Mouse (Mus musculus): ENCODE measurements around the gene Dst.
"Not testable (repeated sequence)": the region's sequence is repeated elsewhere in the genome, so short reads cannot be mapped to it uniquely, and the experiment has no call there.

The Dst gene

DNA sequence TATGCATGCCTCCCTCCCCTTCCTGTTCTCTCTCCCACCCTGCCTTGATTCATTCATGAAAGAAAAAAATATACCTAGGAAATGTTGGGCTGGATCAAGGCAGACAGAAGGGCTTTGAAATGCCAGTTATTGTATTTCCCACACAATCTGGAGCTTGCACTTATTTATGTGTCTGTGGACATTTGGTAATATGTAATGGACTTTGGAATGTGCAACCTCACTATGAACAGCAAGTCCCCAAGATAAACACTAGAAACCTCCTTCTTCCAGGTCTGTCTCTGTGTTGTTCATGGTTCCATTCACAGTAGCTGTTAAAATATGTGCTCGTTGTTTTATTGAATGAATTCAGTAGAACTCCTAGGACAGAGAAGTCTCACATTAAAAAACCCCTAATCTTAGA lies 153.8 kb downstream of the Dst start:
- DNase-seq (ENCODE audit: low spot score in 2 of 2), result no peak

DNA sequence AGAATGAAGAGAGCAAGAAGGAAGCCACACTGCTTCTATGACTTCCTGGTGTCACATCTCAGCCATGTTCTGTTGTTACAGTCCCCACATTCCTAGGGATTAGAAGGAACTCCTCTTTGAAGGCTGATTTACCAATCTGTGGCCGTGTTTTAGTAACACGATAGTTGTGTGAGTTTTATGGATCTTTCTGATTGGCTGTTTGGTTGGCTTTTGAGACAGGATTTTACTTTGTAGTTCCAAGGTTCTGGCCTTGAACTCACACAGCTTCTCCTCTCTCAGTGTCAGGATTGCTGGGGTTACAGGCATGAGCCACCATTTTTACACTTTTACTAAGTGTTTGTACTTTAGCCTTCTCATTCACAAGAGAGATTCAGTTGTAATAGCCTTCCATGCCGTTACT lies 155.9 kb downstream of the Dst start:
- no peak for DNase-seq (ENCODE audit: low spot score in 2 of 2)

DNA sequence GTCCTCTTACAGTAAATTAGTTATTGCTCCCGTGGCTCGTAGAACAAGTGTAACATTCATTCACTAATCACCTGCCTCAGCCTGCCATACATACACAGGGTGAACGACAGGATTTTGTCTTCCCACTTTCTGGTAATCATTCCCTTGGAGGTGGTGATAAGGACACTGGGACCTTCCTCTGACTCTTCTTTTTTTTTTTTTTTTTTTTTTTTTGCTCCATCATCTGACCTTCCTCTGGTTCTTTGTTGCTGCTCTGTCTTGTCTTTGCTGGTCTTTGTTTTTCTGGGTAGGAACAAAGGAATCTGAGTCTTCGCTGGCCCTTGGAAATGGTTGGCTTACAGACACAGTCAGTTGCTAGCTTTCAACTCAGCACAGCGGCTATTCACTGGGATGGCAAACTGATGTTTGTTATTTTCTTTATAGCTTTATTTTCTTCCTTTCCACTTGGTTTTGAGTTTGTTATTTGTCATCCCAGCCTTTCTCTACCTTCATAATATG lies 157.6 kb downstream of the Dst start:
- DNase-seq (ENCODE audit: low spot score in 2 of 2), result no peak

DNA sequence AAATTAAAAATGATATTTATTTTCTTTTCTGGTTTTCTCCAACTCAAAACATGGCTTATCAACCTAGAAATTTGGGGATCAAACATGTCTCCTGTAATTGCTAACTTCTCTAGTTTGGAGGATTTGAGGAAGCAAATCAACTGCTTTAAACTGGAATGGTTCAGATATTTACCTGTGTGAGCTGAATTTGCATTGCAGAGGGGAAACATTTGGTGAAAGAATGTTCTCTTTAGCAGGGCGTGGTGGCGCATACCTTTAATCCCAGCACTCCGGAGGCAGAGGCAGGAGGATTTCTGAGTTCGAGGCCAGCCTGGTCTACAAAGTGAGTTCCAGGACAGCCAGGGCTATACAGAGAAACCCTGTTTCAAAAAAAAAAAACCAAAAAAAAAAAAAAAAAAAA lies 158.4 kb downstream of the Dst start:
- DNase-seq (ENCODE audit: low spot score in 2 of 2), result not testable (repeated sequence)

- no peak for DNase-seq (ENCODE audit: low spot score in 2 of 2)
These were observed 160.3 kb downstream of the Dst start for GRCm38 (mm10) chr1:34068341-34068740.

DNA sequence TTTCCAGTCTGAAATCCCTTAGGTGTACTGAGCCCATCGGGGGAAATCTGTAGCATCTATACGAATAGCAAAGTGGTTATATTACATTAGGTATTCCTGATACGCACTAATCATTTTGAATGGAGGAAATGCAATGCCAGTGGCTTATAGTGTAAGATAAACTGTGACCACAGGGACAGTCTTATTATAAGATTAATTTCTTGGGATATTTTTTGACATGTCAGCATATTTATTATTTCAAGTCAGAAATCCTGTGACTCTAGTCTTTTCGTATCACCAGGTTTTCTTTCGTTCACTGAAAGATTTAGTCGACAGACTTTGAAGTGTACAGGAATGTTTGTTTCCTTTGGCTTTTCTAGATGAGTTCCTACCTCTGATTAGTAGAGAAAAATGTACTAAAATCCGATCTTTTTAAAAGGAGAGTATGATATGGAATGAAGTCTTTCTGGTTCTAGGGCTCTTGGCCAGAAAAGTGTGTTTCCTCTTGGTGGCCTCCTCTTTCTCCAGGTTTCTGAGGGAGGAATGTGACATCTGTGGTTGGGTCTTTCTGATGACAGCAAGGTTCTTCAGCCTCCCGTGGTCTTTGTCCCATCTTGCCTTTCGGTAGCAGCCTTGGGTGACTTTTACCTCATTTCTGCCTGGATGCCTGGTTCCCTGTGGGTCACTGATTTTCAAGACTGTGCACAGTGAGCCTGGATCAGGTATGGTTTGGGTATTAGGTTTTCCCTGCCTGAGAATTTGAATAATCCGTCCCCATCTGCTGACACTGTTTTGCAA lies 161.7 kb downstream of the Dst start:
- DNase-seq (ENCODE audit: low spot score in 2 of 2), result no peak

DNA sequence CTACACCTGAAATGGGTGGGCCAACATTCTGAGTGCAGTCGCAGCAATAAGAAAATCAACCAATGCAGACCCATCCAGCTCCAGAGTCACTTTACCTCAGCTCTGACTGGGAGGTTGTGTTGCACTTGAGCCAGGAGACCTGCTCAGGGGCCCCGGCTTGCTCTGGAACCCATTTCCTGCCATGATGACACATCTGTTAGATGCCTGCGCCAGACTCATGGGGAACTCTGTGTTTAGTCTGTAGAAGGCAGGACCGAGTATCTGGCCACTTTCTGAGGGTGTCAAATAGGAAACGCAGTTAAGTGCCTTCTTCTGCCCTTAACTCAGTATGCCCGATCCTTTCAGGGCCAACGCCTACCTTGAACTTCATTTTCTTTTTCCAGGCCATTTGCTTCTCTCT lies 162.4 kb downstream of the Dst start:
- no peak for DNase-seq (ENCODE audit: low spot score in 2 of 2)

DNA sequence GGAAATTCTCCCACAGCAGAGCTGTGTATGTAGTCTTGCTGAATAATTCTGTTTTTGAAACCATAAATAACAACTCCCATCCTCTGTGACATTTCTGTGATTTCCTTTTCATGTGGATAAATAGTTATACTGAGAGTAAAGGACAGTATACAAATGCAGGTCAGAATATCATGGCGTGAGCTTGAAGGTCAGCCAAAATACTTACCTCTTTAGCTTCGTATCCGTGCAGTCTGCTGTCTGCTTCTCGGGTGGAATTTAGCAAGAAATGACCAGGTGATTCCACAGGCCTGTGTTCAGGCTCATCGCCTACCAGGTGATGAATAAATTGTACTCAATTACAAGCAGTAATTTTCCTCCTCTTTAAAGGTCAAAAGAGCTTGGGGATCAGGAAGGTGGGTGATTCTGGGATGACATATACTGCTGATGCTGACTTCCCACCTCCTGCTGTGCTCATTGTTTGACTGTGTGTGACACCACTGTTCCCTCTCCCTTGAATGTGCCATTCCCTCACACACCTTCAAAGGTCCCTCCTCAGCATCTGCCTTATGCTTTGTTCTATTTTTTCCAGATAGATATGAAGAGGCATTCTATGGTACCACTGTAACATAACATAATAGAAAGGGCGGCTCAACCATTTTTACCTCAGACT lies 163.1 kb downstream of the Dst start:
- DNase-seq (ENCODE audit: low spot score in 2 of 2), result no peak

GRCm38 (mm10) chr1:34072262-34072661 lies 164.2 kb downstream of the Dst start:
- DNase-seq (ENCODE audit: low spot score in 2 of 2), result no peak

DNA sequence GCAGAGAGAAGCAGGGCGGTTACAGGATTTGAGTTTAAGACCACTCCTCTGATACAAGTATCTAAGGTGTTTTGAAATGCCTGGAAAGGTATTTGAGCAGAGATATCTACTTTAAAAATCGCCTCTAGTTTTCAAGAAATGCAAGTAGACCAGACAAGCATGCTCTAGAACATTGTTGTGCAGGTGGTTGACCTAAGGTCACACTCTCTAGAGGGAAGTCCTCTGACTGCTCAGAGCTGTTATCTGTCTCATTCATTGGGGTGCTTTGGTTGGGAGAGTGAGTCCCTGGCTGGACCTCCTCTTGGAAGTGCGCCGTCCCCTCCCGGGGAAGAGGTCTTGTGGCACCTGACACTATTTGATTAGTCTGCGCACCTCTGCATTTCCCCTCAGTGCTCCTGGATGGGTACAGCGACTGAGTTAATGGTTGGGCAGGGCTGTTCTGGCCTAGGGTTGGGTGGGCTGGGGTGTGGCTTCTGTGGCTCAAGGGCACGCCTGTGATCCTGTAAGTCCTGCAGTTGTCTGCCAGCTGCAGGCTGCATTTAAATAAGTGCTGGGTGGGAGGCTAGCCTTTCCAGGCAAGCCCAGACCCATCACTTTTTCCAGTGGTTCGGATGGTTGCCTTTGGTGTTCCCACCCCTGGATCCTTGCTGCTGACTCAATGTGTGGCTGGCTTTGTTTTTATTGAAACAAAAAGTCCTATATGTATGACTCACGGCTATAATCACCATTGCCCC lies 165.6 kb downstream of the Dst start:
- no peak for DNase-seq (ENCODE audit: low spot score in 2 of 2)

DNA sequence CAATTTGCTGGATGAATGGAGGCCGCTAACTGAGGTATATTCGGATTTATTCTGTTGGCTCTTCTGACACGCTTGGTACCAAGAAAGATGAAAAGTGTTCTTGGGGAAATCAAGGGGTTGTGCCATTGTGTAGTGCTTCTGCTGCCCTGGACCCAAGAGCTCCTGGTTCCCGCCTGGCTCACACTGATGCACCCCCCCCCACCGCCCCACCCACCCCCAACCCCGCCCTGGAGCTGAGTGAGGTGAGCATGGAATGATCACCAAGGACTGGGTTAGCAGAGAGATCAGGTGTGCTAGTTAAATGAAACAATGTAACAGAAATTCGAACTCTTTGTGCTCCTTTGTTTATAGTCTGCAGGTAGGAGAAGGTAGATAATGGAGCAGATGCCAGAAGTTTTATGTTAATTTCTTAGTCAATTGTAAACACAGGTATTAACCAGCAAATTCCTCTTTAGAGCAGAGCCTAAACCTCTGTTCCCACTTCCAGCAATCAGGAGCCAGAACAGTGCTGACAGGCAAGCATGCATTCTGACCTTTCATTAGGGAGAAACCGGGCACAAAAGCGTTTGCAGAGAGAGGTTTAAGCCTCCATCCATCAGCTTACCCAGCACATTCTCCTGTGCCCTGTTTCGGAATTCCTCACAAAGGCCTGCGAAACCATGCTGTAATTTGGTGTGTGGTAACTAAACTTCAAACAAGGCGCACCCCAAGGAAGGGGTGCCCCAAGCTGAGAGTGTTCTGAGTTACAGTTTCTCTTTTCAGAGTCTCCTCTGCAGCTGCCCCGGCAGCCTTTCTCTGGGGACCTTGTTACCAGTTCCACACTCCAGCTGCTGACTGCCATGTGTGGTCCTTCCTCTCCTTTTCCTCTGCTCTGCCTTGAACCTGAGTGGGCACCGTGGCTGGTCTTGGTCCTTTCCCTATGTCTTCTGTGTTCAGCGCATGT lies 166.5 kb downstream of the Dst start:
- DNase-seq (ENCODE audit: low spot score in 2 of 2), result no peak

- no peak for DNase-seq (ENCODE audit: low spot score in 2 of 2)
These were observed 168.8 kb downstream of the Dst start for GRCm38 (mm10) chr1:34076701-34077421.

GRCm38 (mm10) chr1:34077422-34077790 lies 169.4 kb downstream of the Dst start:
- no peak for DNase-seq (ENCODE audit: low spot score in 2 of 2)

DNA sequence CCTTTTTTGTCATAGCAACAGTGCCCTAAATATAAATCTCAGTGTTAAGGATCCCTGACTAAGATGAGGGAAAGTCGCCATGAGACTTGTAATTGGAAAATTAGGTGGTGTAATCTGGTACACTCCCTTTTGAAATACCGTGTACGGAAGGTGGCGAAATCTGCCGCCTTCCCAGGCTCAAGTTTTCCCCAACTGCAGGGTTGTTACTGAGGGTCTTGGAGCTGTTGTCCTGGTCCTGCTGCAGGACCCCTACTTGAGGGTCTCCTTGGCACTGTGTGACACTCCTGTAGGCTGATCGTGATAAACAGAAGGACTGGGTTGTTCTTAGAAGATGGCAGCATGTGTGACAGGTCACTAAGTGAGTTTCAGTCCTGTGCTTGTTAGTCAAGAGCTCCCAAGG lies 169.9 kb downstream of the Dst start:
- DNase-seq (ENCODE audit: low spot score in 2 of 2), result no peak

DNA sequence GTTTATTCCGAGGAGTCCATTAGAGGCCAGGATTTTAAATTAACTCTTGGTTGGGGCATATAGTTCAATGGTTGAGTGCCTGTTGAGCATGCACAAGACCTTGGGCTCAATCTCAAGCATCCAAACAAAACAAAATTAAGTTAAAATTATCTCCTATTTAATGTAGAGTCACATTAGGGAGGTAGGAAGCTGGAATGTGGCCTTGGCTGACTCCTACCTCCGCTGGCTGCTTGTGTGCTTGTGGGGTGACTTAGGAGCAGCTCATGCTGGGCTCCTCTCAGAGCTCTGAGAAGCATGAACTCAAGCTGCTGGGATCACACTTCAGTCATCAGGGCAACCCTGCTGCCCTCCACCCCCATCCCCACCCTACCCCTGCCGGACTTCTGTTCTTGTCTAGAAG lies 181.0 kb downstream of the Dst start:
- DNase-seq (ENCODE audit: low spot score in 2 of 2), result no peak

DNA sequence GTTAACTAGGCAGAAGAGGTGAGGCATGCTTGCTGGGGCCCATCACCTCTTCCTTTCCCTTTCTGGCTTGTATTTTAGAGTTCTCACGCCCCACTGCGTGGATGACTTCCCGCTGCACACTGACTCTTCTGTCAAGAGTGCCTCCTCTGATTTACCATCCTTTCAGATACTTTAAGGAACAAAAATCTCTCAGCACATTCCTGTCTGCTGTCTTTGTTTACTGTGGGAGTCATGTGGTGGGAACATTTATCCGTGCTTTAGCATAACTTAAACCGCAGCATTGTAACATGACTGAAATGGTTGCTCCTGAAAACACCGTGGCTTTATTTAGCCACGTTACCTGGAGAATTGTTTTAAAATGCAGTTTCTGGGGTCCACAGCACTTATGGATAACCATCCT lies 182.7 kb downstream of the Dst start:
- no peak for DNase-seq (ENCODE audit: low spot score in 2 of 2)

- no peak for DNase-seq (ENCODE audit: low spot score in 2 of 2)
These were observed 185.6 kb downstream of the Dst start for GRCm38 (mm10) chr1:34093652-34094051.

DNA sequence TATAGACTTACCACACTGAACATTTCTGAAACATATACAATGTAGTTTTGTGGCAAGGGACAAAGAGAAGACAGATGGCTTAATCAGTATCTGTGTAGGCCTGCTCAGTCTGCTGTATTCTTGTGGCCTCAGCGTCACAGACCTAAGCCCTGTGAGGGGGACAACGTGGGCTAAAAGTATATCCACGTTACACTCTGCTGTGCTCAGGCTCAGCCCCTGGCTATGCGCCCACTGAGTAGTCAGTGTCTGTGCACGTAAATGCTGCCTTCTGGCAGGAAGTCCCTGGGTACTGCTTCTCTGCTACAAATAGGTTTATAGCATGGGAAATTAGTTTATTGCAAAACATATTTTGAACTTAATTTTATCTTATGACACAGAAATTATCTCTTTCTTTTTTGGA lies 186.3 kb downstream of the Dst start:
- no peak for DNase-seq (ENCODE audit: low spot score in 2 of 2)

DNA sequence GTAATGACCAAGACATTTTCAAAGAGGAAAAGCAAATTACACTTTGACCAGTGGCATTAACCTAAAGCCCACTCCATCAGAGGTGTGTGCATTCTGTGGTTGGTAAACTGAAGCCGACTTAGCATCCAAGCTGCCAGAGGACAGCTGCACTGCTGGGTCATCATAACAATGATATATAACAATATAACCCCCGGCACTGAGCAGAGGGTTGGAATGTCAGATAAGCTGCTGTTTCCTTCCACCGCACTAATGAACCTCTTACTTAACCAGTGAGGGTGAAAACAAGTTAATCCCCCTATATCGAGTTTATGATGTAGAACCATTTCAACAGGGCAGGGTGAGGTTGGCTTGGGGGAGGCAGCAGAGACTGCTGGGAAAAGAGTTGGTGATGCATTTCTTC lies 187.1 kb downstream of the Dst start:
- DNase-seq (ENCODE audit: low spot score in 2 of 2), result no peak

GRCm38 (mm10) chr1:34096923-34097322 lies 188.9 kb downstream of the Dst start:
- no peak for DNase-seq (ENCODE audit: low spot score in 2 of 2)

GRCm38 (mm10) chr1:34097640-34098039 lies 189.6 kb downstream of the Dst start:
- DNase-seq (ENCODE audit: low spot score in 2 of 2), result no peak
